Mouse (Mus musculus) monocyte, adult 2 months (primary cell): ENCODE data around the gene Zmynd15.
A peak's percentile ranks its signal among the peaks of the same experiment; 100 is the strongest.
"Not testable (repeated sequence)": the region's sequence is repeated elsewhere in the genome, so short reads cannot be mapped to it uniquely, and the experiment has no call there.

Experiments used
- DNase-seq, 2 experiments: peaks; one replicate each; pipeline ENCODE4 v3.0.0; 2022; ENCODE audit warnings: low spot score in 2 of 2, low read depth in 1 of 2

Gene Zmynd15

DNA sequence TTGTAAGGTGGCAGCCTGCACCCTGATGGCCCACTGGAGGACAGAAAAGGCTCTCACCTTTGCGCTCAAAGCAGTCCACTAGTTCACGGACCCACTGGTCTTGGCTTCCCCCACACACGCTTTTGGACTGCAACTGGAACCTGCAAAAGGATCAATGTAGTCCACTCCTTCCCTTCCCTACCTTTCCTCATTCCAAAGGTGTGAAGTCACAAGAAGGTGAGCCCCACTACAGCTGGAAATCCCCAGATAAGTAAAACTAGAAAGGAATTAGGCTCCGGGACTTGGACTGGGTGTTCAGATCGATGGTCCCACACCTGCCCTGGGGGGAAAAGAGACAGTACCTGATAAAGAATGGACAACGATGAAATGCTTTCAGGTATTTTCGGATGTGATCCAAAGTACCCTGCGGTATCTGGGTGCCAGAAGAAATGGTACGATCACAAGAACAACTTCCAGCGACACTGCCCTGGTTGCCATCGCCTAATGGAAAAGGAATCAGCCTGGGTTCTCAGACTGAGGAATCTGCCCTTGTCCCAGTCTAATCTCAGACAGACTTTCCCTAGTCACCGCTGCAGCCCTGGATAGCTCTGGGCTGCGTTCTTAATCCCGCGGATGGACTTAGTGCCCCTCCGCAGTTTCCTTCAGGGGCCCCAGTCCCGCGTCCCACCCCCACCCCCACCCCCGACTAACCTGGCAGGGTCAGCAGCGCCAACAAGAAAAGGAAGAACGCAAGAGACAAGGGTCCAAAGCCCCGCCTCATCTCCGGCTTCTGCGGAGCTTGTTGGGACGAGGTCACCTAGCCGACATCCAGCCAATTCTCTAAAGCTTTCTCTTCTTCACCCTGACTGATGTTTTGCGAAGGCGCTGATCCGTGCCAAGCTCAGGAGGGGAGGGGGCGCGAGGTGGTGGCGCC lies at the start of gene Zmynd15:
TSS of gene Zmynd15 (plus strand) at position 746 of the 913 bp plus-strand sequence.
- no peak for DNase-seq

DNA sequence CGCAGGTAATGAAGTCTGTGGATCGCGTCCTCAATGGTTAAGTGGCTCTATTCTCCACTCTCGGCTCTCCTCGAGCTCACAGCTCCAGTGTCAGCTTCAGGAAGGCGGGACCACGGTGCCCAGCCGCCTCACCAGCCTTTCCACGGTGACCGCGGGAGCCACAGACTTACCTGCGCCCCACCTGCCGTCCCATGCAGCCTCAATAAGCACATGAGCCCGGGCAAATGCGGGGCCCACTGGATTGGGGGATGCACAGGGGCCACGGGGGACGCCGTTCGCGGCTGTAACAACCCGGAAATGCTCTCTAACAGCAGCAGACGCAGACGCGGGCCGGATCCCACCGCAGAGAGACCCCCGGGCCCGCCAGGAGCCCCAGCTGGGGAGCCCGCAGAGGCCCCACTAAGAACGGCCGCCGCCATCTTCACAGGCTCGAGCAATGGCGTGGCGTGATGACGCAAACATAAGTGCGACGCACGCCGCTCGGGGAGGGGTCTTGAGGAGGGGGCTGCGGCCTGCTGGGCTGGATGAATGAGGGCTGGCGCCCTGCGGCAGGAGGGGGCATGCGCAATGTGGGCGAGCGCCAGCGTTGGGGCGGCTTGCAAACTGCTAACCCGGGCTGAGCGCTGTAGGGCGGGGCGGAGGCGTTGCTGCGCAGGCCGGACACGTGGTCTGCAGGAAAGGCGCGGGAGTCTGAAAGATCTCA lies 49.5 kb upstream of the Zmynd15 start, which contains the start of gene Pelp1:
TSS of gene Pelp1 (minus strand) at position 438 of the 703 bp plus-strand sequence.
- DNase-seq, result peak; percentile 61 to 77

DNA sequence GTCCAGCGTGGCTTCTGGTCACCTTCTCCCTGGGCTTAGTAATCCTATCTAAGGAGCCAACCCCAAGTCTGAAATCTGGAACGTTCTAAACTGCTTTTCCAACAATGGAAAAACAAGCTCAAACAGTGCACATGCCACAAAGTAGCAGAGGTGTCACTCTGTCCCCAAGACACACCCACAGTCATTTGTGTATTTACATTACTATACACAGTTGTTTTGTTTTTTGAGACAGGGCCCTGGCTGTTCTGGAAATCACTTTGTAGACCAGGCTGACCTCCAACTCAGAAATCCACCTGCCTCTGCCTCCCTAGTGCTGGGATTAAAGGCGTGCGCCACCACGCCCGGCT lies 49.0 kb upstream of the Zmynd15 start:
- no peak for DNase-seq

DNA sequence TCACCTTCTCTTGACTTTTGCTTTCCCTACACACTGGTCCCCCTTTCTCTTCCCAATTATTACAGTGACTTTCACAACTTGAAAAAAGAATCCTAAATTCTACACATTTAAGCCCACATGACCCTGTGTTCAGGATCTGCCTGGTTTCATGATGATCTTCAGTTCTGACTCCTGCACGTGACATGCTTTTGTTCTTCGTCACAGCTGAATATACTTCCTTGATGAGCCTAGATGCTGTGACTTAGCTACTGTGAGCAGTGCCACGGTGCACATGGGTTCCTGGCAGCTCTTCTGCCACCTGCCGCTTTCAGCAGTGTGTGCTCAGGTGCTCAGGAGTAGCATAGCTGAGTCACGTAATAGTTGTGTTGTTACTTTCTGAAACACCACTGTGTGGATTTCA lies 46.6 kb upstream of the Zmynd15 start:
- no peak for DNase-seq

DNA sequence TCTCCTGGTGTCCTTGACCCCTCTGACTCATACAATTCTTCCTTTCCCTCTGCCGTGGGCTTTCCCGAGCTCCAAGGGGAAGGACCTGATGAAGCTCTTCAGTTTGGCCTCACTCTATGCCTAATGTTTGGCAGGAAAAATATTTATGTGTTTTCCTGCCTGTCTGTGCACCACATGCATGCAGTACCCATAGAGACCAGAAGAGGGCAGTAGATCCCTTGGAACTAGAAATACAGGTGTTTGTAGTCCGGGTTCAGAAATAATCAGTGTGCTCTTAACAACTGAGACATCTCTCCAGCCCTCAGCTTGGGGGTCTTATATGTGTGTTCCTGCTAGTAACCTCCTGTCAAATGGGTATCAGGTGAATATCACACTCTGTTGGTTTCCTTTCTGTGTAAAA lies 45.3 kb upstream of the Zmynd15 start:
- peak in 1 of 2 experiments; percentile 67 for DNase-seq

DNA sequence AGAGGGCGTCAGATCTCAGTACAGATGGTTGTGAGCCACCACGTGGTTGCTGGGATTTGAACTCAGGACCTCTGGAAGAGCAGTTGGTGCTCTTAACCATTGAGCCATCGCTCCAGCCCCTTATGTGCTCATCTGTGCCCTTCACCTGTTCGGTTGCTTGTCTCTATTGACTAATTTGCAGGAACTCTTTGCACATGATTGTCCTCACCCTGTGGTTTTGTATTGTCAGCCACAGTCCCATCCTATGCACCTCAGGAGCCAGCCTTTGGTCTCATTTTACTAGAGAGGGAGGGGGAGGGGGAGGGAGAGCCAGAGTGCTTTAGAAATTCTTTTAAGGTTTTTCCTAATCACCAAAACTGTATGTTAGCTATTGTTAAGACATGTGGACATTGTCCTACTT lies 41.0 kb upstream of the Zmynd15 start:
- DNase-seq, result no peak

DNA sequence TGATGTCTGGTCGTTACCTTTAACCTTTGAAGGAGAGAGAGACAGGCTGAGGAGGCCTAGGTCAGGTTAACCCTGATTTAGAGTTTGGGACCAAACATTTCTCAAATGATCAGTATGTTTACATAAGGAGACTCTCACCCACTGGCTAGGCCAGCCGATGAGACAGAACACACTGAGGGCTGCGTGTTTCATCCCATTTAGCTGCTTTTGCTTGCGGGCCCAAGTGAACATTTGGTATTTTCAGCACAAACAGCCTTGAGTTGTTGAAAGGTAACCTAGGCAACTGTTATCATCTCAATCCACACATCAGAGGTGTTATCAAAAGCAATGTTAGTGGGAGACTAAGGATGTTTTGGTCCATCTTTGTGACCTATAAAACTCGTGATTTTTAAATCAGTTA lies 39.7 kb upstream of the Zmynd15 start:
- DNase-seq, result no peak

DNA sequence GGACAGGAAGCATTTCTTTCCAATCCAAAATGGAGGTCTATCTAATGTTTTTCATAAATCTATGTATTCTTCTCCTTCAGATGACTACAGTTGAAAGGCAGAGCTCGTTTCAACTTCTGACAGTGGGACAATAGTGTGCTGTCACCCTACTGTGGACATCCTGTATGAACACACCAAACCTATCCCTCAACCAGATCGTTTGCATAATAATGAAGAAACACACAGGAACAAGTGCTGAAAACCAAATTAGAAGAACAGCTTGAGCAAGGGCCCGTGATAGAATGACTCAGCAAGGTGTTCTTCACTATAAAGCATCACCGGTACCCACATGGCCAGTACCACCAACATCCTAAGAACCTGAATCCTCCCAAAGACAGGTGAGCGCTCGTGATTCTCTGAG lies 32.6 kb upstream of the Zmynd15 start:
- DNase-seq, result not testable (repeated sequence)

DNA sequence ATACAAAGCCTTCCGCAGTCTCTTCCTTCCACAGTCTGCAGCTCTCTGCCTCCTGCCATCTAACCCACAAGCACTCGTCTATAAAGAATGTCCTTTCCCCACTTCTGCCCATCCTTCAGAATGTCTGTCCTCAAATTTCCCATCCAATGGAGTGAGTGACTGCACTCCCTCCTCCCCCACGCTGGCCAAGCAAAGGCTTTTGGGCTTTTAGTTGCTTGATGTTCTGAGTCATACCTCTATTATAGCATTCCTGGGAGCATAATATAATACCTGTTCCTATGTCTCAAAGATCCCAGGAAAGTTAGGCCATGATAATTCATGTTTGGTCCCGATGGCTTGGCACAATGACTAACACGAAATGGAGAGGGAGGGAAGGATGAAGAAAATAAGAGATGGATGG lies 27.7 kb upstream of the Zmynd15 start:
- DNase-seq, result no peak

DNA sequence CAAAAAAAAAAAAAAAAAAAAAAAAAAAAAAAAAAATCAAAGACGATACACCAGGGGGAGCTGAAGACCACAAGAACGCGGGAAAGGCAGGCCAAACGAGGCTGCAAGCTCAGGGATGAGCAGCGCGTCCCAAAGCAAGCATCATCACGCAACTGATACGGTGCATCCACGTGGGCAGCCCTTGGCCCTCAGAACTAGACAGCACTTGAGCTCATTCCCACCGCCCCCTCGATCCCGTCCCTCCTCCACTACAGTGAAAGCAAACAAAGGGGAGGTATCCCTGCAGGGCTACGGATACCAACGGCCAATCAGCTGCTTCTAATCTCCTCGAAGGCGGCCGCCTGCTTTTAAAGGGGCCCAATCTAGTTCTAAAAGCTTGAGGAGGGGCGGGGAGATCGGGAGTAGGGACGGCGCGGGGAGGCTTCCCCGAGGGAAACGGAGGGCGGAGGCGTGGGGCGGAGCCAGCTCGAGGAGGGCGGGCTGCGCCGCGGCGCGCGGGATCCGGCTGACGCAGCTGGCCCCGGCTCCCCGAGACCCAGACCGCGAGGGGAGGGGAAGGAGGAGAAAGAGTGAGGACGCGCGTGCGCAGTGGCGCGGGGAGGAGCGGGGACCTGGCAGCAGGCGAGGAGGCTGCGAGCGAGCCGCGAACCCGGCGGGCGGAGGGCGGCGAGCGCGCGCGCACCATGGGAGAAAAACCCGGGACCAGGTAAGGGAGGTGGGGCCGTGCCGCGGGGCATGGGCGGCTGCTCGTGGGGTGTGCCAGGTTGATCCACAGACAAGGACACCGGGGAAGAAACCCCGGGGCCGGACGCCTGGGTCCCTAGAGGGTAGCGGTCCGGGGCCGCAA lies 27.0 kb upstream of the Zmynd15 start, which contains the start of gene Arrb2:
TSS of gene Arrb2 (plus strand) at position 588 of the 847 bp plus-strand sequence.
- peak; percentile 93 to 96 for DNase-seq

DNA sequence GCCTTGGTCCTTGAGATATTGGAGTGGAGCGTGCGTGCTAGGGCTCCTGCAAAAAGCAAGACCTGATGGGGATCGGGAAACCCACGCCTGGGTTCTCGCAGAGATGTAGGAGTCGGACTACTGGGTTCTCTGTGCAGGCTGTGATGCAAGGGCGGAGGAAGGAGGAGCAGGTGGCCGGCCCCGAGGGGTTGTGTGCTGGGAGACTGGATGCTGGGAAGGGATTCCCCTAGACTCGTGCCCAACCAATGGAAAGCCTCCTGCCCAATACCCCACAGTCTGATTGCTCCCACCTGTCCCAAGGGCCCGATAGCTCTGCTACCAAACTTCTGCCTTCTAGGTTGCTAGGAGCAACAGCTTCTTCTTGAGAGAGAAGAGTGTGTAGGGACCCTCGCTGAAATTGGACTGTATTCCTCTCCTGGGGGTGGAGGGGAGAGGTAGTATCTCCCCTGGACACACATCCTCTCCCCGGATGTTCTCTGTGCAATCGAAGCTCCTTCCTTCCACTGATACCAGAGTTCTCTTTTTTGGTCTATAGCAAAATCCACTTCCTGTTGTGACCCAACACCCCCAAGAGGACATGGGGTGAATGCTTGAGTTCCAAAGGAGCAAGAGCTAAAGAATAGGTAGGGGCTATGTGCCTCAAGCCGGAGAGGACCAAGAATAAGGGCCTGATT lies 26.2 kb upstream of the Zmynd15 start:
- DNase-seq, result peak in 1 of 2 experiments; percentile 30

DNA sequence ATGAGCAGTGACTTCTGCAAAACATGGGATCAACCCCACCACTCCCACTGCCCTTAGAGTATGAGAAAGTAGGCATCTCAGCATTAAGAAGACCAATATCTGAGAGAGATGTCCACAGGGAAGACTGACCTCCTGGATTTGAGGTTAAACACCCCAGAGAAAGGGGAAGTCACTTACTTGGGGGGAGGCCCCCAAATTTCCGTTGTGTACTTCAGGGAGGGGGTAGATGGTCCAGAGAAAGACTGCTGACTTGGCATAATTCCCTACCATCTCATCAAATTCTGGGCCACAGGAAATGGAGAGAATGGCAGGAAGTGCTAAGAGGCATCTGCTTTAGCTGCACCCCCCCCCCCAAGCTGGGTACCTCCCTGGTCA lies 25.7 kb upstream of the Zmynd15 start:
- peak in 1 of 2 experiments; percentile 22 for DNase-seq

DNA sequence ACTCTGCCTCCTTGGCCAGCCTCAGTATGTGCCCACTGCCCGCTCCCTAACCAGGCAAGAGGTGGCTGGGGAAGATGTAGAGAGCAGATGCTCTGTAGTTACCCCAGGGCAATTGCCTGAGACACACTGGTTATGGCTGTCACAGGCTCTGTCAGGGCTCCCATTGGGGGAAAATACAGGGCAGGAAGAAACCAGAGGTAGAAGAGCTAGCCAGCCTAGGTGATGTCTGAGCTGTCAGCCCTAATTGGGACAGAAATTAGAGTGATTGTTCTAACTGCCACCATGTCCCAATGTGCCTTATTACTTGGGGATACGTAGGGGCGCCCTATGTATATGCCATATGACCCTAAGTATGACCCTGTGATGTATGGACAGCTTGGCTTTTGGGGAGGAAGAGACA lies 25.3 kb upstream of the Zmynd15 start:
- no peak for DNase-seq

DNA sequence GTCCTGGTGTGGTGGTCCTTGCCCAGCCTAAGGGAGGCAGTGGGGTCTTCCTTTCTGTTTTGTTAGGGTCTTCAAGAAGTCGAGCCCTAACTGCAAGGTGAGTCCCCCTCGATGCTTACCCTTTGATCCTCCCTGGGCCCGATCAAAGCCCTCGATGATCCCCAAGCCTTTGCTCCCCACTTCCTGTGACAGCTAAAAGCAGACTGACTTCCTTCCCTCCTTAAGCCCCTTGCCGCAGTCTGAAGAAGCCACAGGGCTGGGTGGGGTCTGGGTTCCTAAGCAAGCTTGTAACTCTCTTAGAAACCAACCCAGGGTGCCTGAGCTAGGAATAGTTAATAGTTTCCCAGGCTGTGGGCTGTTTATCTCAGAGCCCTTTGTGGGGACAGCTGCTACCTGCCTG lies 23.8 kb upstream of the Zmynd15 start:
- no peak for DNase-seq

DNA sequence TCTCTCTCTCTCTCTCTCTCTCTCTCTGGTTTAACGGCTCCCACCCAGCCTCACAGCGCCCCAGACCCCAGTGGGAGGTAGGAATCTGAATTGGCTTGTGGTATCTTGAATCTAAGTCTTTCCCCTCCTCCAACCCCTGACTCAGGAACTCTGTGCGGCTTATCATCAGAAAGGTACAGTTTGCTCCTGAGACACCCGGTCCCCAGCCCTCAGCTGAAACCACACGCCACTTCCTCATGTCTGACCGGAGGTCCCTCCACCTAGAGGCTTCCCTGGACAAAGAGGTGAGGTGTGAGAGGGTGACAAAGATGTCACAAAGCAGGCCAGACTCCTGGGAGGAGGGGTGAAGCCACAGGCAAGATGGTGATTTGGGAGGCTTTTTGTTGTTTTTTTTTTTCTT lies 21.8 kb upstream of the Zmynd15 start:
- DNase-seq, result no peak

DNA sequence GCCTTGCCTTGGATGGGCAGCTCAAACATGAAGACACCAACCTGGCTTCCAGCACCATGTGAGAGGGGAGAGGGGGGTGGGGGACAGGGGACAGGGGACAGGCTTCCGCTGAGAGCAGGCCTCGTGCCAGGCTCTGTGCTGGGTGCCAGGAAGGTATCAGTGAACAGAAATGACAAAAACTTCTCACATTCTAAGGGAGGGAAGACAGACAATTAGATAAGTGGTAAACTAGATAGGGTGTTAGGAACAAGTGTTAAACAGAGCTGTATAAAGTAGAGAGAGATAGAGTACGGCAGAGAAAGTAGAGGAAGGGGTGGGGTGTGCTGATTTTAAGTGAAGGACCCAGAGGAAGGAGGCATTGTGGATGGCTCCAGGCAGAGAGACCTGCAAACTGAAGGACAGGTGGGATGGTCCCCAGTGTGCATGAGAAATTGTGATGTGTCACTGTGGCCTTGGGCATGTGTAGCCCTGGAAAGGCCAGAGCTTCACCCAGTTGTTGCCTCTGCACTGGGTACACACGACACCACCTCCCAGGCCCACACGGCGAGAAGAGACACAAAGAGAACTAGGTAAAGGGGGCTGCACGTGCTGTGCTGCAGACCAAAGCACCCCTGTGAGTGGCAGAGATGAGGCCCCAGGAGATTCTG lies 20.4 kb upstream of the Zmynd15 start:
- no peak for DNase-seq

DNA sequence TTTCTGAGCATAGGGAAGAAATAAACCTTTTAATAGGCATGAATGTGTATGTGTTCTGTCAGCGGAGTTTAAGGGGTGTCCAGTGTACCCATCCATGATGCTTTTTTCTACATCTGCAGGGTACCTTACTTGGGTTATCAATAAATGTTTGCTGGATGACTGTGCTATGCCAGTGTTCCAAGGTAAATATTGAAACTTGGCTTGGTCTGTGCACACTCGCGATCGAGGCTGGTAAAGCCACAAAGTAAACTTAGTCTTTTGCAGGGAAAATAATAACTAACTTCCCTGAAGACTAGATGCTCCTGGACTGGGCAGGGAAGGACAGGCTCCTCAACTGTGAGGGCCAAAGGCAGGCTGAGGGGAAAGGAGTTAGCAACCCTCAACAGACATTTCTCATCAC lies 18.6 kb upstream of the Zmynd15 start:
- DNase-seq, result no peak

DNA sequence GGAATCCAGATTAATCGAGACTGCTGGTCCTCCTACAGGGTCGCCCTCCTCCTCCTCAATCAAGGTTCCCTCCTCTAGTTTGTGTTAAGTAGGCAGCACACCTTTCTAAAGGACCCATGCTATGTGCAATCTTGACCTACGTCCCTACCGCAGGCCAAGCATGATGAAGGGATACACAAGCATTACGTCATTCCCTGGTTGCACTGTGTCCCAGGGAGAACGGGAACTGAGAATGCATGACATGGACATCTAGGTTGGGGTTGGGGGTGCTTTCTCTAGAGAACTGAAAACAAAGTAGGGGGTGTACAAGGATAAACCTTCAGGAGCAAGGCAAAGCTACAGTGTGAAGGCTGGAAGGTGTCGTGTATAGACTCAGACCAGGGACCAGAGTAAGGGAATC lies 17.4 kb upstream of the Zmynd15 start:
- DNase-seq, result no peak

DNA sequence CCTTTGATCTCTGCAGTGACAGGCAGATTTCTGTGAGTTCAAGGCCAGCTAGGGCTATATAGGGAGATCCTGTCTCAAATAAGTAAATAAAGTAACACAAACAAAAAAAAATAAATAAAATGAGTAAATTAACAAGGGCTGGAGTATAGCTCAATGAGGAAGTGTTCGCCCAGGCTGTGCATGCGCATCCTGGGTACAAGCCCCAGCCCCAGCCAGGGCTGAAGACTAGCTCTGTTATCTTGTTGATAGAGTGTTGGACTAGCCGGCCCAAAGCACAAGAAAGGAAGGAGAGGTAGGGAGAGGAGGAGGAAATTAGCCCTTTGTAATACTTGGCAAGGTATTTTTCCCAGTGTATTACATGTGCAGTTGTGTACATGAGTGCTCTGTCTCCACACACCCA lies 15.3 kb upstream of the Zmynd15 start:
- no peak for DNase-seq

DNA sequence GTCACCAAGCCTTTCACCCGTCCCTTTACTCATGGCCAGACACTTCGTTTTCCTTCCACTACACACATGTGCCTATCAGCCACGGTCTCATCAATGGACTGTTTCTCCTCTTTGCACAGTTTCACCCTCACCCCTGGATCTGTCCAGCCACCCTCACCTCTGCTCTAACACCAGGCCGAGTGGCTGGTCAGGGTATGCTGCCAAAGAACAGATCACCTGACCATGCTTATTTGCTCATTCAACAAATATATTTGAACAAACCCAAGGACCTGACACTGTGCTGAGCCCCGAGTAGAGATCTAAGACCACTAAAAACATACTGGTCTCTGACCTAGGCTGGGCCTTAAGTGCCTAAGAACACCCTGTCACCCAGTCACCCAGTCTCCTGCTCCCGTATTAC lies 14.6 kb upstream of the Zmynd15 start:
- DNase-seq, result no peak
